Mouse (Mus musculus) embryonic facial prominence, embryonic 15.5 days (tissue): ENCODE measurements at regions not wholly inside any gene's neighbourhood (a gene's known extent, or its start where the extent isn't known, plus 50 kb on each side); places are given as distances from the start of the nearest gene placed in this dataset.

ENCODE experiments used
- ATAC-seq: fragments of 200-750 bp; cut with Nextera tagmentation; 2 replicates; pipeline ENCODE4 v1.8.0; 2017; ENCODE audit warnings: low read depth, moderate TSS enrichment; ENCODE audit not compliant: insufficient number of reproducible peaks, low FRiP score, low TSS enrichment
- H3K27ac ChIP-seq: fragments of 300-500 bp; sonication (generic); replicated peaks from 2 replicates; pipeline ENCODE4 v1.5.1; 2015; ENCODE audit warnings: mild to moderate bottlenecking, inconsistent platforms
- H3K27me3 ChIP-seq: fragments of 300-500 bp; sonication (generic); 2 replicates; pipeline ENCODE4 v1.6.1; 2015; ENCODE audit warnings: inconsistent platforms
- H3K36me3 ChIP-seq: fragments of 300-500 bp; sonication (generic); 2 replicates; pipeline ENCODE4 v1.6.1; 2015; ENCODE audit warnings: mild to moderate bottlenecking, inconsistent platforms
- H3K4me1 ChIP-seq: fragments of 300-500 bp; sonication (generic); 2 replicates; pipeline ENCODE4 v1.6.1; 2015; ENCODE audit warnings: inconsistent platforms
- H3K4me2 ChIP-seq: fragments of 300-500 bp; sonication (generic); replicated peaks from 2 replicates; pipeline ENCODE4 v1.6.1; 2015; ENCODE audit warnings: mild to moderate bottlenecking, inconsistent platforms
- H3K4me3 ChIP-seq: fragments of 300-500 bp; sonication (generic); replicated peaks from 2 replicates; pipeline ENCODE4 v1.5.1; 2015; ENCODE audit warnings: mild to moderate bottlenecking, inconsistent platforms
- H3K9ac ChIP-seq: fragments of 300-500 bp; sonication (generic); 2 replicates; pipeline ENCODE4 v1.6.1; 2015; ENCODE audit warnings: inconsistent platforms
- H3K9me3 ChIP-seq: fragments of 300-500 bp; sonication (generic); replicated peaks from 2 replicates; pipeline ENCODE4 v1.6.1; 2016; ENCODE audit warnings: inconsistent platforms
- WGBS: fragments of 180-500 bp; shearing (Covaris S2); methylation state at CpG from one replicate; pipeline ENCODE4 v1.1.7; 2015; 5-methylcytosine and 5-hydroxymethylcytosine counted together

DNA sequence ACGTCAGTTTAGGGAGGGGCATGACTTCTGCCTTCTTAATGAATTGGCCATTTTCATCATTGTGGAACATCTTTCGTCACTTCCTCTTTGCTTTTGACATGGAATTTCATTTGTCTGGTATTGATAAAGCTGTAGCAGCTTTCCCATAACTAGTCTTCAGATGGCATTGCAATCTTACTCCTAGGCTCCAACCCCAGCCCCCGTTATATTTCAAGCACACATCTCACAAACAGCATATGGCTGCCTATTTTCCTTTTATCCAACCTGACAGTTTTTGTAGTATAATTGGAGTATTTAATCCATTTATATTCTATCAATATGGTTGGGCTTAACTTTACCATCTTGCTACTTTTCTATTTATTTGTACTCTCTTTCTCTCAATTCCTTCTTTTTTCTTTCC is 114.5 kb upstream of the Map1b start:
- ATAC-seq = no peak
- WGBS = 73% methylated on average over 3 of the region's 3 CpGs

DNA sequence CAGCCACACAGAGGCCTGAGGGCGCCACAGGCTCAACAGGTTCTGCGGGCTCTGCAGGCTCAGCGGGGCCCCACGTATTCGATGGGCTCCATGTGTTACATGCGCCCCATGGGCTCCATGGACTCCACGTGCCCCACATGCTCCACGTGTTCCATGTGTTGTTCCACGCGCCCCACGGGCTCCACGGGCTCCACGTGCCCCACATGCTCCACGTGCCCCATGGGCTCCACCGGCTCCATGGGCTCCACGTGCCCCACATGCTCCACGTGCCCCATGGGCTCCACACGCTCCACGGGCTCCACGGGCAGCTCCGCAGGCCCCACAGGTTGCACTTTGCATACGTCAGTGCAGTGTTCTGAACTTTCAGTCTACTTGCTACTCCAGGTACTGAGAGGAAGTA is 114.0 kb upstream of the Map1b start:
- Histone ChIP-seq H3K9me3 (no peaks in the 10 kb centered on the region), H3K9ac (no peak overlapping the region), H3K27me3 (no peaks in the 10 kb centered on the region), H3K4me3 (no peak overlapping the region), H3K36me3 (no peaks in the 10 kb centered on the region), H3K4me1 (no peaks in the 10 kb centered on the region), H3K4me2 (no peak overlapping the region), H3K27ac (no peak overlapping the region)
- no peak for ATAC-seq
- 85% methylated on average over 22 of the region's 22 CpGs for WGBS

More for the DNA sequence above, 114.5 kb upstream of the Map1b start:
- Histone ChIP-seq H3K4me1 (no peaks in the 10 kb centered on the region), H3K9me3 (no peaks in the 10 kb centered on the region), H3K27me3 (no peaks in the 10 kb centered on the region), H3K9ac (no peak overlapping the region), H3K4me2 (no peak overlapping the region), H3K36me3 (no peaks in the 10 kb centered on the region), H3K4me3 (no peak overlapping the region), H3K27ac (no peak overlapping the region)

- 36% methylated on average over 4 of the region's 4 CpGs for WGBS
- peak; percentile 43 for ATAC-seq
- no peaks in the 10 kb centered on the region for H3K4me1 ChIP-seq
- H3K4me3 ChIP-seq = no peak overlapping the region
- H3K36me3 ChIP-seq = no peaks in the 10 kb centered on the region
- no peaks in the 10 kb centered on the region for H3K27me3 ChIP-seq
- no peak overlapping the region for H3K4me2 ChIP-seq
- no peak overlapping the region for H3K9ac ChIP-seq
- no peaks in the 10 kb centered on the region for H3K9me3 ChIP-seq
- H3K27ac ChIP-seq = no peak overlapping the region
These were observed 108.9 kb upstream of the Map1b start for GRCm38 (mm10) chr13:99625196-99625595.

- Histone ChIP-seq H3K27ac (no peak overlapping the region), H3K36me3 (no peaks in the 10 kb centered on the region), H3K4me2 (no peak overlapping the region), H3K27me3 (no peaks in the 10 kb centered on the region), H3K4me1 (no peaks in the 10 kb centered on the region; the same call in 1 of the 2 replicates), H3K9ac (no peak overlapping the region), H3K9me3 (no peaks in the 10 kb centered on the region), H3K4me3 (no peak overlapping the region)
- whole genome bisulfite sequencing = 49% methylated on average over 9 of the region's 9 CpGs
- ATAC-seq = no peak
These were observed 102.0 kb upstream of the Map1b start for GRCm38 (mm10) chr13:99618332-99618731.

DNA sequence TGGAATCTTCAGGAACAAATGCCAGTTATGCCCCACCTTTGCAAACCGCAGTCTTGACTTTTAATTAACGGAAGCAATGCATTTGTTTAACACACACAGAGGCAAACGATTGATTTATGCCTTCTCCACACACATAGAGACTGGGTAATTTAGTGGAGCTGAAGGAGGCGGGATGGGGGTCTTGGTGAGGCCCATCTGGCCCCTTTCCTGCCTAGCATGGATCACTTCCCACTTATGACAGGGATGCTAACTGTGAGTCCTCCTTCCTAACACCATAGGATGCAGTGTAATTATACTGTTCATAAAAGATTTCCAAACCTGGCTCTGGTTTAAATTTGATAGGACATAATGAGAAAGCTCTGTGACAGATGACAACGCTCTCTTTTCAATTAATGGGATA is 101.1 kb upstream of the Map1b start:
- no peak overlapping the region for H3K4me3 ChIP-seq
- H3K4me1 ChIP-seq = no peaks in the 10 kb centered on the region; the same call in 1 of the 2 replicates
- no peaks in the 10 kb centered on the region for H3K27me3 ChIP-seq
- WGBS = 77% methylated on average over 5 of the region's 5 CpGs
- no peaks in the 10 kb centered on the region for H3K36me3 ChIP-seq
- no peak overlapping the region for H3K9ac ChIP-seq
- no peak for ATAC-seq
- no peak overlapping the region for H3K27ac ChIP-seq
- H3K4me2 ChIP-seq = no peak overlapping the region
- H3K9me3 ChIP-seq = no peaks in the 10 kb centered on the region

GRCm38 (mm10) chr13:99611715-99612494 is 95.6 kb upstream of the Map1b start:
- Histone ChIP-seq H3K27ac (no peak overlapping the region), H3K4me1 (peaks cover 7% of the 10 kb centered on the region; the same call in 1 of the 2 replicates), H3K4me2 (no peak overlapping the region), H3K9me3 (no peaks in the 10 kb centered on the region), H3K4me3 (no peak overlapping the region), H3K9ac (no peak overlapping the region), H3K36me3 (no peaks in the 10 kb centered on the region), H3K27me3 (no peaks in the 10 kb centered on the region)
- no peak for ATAC-seq
- WGBS = 72% methylated on average over 18 of the region's 18 CpGs

DNA sequence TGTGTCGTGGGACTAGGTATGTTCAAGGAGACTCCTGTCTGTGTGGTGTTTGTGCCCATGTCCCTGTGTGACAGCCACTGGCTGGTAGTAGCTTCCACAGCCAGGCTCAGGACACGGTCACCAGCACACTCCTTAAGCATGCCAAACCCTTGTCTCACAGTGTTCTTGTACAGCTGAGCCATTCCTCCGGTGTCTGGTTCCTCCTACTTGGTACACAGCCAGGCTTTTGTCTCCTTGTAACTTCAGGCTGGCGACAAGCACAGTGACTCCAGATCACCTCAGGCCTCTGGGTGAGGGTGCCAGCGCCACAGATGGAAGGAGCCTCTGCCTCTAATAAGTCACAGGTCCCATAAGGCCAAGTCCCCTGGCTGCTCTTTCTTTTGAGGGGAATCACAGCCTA is 94.2 kb upstream of the Map1b start:
- H3K36me3 ChIP-seq = no peaks in the 10 kb centered on the region
- WGBS = 47% methylated on average over 5 of the region's 5 CpGs
- H3K9me3 ChIP-seq = no peaks in the 10 kb centered on the region
- H3K27ac ChIP-seq = no peak overlapping the region
- peaks cover 7% of the 10 kb centered on the region; the same call in 1 of the 2 replicates for H3K4me1 ChIP-seq
- H3K4me2 ChIP-seq = no peak overlapping the region
- H3K27me3 ChIP-seq = no peaks in the 10 kb centered on the region
- no peak for ATAC-seq
- no peak overlapping the region for H3K9ac ChIP-seq
- H3K4me3 ChIP-seq = no peak overlapping the region

DNA sequence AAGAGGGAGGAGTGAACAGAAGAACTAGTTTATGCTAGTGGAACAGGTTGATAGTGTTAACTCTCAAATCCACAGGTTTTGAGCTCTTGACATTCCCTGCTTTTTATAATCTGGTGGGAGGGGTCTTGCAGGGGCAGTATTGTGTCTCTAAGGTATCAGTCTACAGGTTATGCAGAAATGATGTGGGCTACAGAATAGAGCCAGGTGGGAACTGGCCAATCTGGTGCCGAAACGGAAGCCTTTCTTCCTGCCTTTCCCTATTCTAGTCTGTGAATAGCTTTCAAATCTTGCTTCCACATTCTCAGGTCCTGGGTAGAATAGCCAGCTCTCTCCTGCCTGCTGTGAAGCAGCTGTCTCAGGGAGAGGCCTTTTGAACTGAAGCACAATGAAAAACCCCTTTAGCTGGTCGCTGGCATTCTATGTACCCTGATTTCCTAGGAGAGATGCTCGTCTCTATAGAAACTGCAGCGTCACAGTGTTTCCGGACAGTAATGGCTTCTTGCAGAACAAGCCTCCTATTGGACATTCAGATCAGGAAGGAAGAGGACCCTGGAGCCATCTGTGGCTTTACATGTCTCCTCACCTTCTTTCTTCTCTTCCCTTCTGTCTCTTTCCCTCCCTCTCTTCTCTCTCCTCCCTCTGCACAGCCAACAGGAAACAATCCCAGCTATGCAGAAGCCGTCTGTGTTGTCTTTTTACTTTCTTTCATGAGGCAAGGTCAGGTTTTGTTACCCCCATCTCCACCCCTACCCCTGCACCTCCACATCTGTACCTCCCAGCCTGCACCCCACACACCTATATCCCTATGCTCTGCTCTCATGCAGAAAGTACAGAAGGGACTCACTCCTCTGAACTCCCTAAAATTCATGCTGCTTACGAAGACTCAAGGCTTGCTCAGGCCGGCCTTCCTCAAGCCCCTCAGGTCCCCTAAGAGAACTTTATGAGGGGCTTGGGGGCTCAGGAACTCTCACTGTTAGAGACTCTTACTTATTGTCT is 93.1 kb upstream of the Map1b start:
- WGBS = 50% methylated on average over 9 of the region's 9 CpGs
- ATAC-seq = no peak
- Histone ChIP-seq H3K4me2 (no peak overlapping the region), H3K4me1 (peaks cover 7% of the 10 kb centered on the region; the same call in 1 of the 2 replicates), H3K4me3 (no peak overlapping the region), H3K9me3 (no peaks in the 10 kb centered on the region), H3K9ac (no peak overlapping the region), H3K27me3 (no peaks in the 10 kb centered on the region), H3K36me3 (no peaks in the 10 kb centered on the region), H3K27ac (no peak overlapping the region)

- 36% methylated on average over 5 of the region's 5 CpGs for WGBS
These were observed 92.3 kb upstream of the Map1b start for GRCm38 (mm10) chr13:99608591-99608990.

GRCm38 (mm10) chr13:99607208-99607607 is 90.9 kb upstream of the Map1b start:
- no peaks in the 10 kb centered on the region for H3K36me3 ChIP-seq
- 86% methylated on average over 6 of the region's 6 CpGs for WGBS

More at GRCm38 (mm10) chr13:99608591-99608990, 92.3 kb upstream of the Map1b start:
- Histone ChIP-seq H3K9me3 (no peaks in the 10 kb centered on the region), H3K9ac (no peak overlapping the region), H3K4me1 (peaks cover 7% of the 10 kb centered on the region; the same call in 1 of the 2 replicates), H3K36me3 (no peaks in the 10 kb centered on the region), H3K4me3 (no peak overlapping the region), H3K27me3 (no peaks in the 10 kb centered on the region), H3K27ac (no peak overlapping the region), H3K4me2 (no peak overlapping the region)
- no peak for ATAC-seq

DNA sequence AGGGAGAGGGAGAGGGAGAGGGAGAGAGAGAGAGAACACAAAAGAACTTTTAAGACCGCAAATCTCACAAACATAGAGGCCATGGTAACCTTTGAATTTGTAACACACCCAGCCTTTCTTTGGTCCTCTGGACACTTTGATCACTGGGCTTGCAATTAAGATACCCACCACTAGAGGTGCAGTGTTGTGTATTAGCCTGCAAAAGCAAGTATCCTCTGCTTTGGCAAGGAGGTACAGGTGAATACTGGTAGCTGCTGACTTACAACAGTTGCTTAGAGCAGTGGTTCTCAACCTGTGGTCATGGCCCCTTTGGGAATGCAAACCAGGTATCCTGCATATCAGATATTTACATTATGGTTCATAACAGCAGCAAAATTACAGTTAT is 90.3 kb upstream of the Map1b start:
- no peaks in the 10 kb centered on the region for H3K9me3 ChIP-seq
- no peak overlapping the region for H3K27ac ChIP-seq
- no peak for ATAC-seq
- H3K4me3 ChIP-seq = no peak overlapping the region
- H3K4me1 ChIP-seq = peaks cover 7% of the 10 kb centered on the region; the same call in 1 of the 2 replicates
- no peak overlapping the region for H3K4me2 ChIP-seq
- no peaks in the 10 kb centered on the region for H3K36me3 ChIP-seq
- 58% methylated on average over 1 of the region's 1 CpGs for WGBS
- no peak overlapping the region for H3K9ac ChIP-seq
- H3K27me3 ChIP-seq = no peaks in the 10 kb centered on the region

More at GRCm38 (mm10) chr13:99607208-99607607, 90.9 kb upstream of the Map1b start:
- peaks cover 7% of the 10 kb centered on the region; the same call in 1 of the 2 replicates for H3K4me1 ChIP-seq
- H3K4me3 ChIP-seq = no peak overlapping the region
- H3K9me3 ChIP-seq = no peaks in the 10 kb centered on the region
- no peak overlapping the region for H3K4me2 ChIP-seq
- H3K9ac ChIP-seq = no peak overlapping the region
- H3K27ac ChIP-seq = no peak overlapping the region
- no peaks in the 10 kb centered on the region for H3K27me3 ChIP-seq
- no peak for ATAC-seq
